Mouse (Mus musculus): Measurements from ENCODE around the gene Gal3st3.
"Not testable (repeated sequence)": the region's sequence is repeated elsewhere in the genome, so short reads cannot be mapped to it uniquely, and the experiment has no call there.

DNA sequence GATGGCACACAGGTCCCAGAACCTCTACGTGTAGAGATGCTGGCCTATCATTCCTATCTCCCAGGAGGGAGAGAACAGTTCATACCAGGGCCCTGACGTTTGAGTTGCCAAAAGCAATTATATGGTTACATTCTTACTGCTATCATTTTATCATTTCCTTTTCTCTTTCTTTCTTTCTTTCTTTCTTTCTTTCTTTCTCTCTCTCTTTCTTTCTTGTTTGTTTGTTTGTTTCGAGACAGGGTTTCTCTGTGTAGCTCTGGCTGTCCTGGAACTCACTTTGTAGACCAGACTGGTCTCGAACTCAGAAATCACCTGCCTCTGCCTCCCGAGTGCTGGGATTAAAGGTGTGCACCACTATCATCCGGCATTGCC, 51.4 kb downstream of the Gal3st3 start, which contains the start of gene Cst6:
- not testable (repeated sequence) for TF ChIP-seq CTCF (IDR thresholded peaks at IDR 0.05; ENCODE audit: insufficient read depth, low read length); POLR2A (IDR thresholded peaks at IDR 0.05; ENCODE audit: borderline replicate concordance, extremely low read depth, low read depth, low read length)

Measured in lung, adult 2 months (tissue).